Mouse (Mus musculus) bone marrow, adult 2 months (tissue): Measurements from ENCODE around the gene Adamts1.

Source experiments
- CTCF ChIP-seq: fragments of 200-500 bp; IDR thresholded peaks from 2 replicates; pipeline ENCODE4 v1.5.1; 2011; ENCODE audit warnings: low read length, control low read depth; ENCODE audit not compliant: control insufficient read depth, insufficient read depth
- POLR2A ChIP-seq: fragments of 200-500 bp; IDR thresholded peaks from 2 replicates; pipeline ENCODE4 v1.6.1; 2011; ENCODE audit warnings: low read depth, mild to moderate bottlenecking, control low read depth, low read length, borderline replicate concordance; ENCODE audit not compliant: control insufficient read depth

- TF ChIP-seq POLR2A = no peak
- TF ChIP-seq CTCF = no peak
These were observed 40.8 kb downstream of the Adamts1 start for GRCm38 (mm10) chr16:85762052-85762665.
